Comparison of ENCODE assay signal across 9 mouse cellular contexts in the genomic region with DNA sequence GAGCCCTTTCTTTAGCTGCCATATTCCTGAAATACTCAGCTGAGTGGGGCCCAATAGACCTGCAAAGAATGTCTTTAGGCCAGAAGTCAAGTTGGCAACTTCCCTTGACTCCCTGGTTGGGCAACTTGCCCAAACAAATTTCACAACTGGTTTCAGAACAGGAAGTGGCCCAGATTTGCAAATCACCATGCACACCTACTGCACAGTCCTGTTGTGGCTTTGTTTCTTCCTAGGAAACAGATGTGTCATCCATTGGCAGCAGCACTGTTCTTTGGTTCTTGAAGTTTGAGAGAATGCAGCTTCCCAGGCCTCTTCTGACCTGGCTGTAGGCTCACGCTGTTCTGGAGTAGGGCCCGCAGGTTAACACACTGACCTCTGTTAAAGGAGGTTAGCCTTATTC. TPM values are rescaled to one million over a fixed set of nuclear protein-coding genes. Genes with fewer than 3 reads are reported as not detected.
DNase-seq lines count a peak whose midpoint lies in the region; ATAC-seq and TF ChIP-seq lines count a peak whose summit lies in the region.
"Had no signal": no experiment of that assay in that cellular context is flagged by ENCODE, and none has a peak within 500 bp of the region (broad histone marks: within the 10 kb centered on the region; RNA-seq: fewer than 3 reads in every experiment).

No protein-coding gene starts in this region.

- no peaks in the 10 kb centered on the region for H3K36me3 ChIP-seq in midbrain, embryonic 16.5 days (ENCODE audit: control insufficient read depth, insufficient read depth, low read length)
- no peaks in the 10 kb centered on the region for H3K36me3 ChIP-seq in hindbrain, embryonic 13.5 days

- H3K9ac ChIP-seq in midbrain, embryonic 16.5 days (ENCODE audit: low read depth, low read length): no peak overlapping the region
- H3K9ac ChIP-seq in hindbrain, embryonic 13.5 days: no peak overlapping the region

- 86% methylated on average over 2 of the region's 2 CpGs for WGBS in midbrain, embryonic 16.5 days
- WGBS in hindbrain, embryonic 13.5 days: 87% methylated on average over 2 of the region's 2 CpGs

- no peaks in the 10 kb centered on the region for H3K9me3 ChIP-seq in midbrain, embryonic 16.5 days (replicated peaks; ENCODE audit: control insufficient read depth, low read length, poor library complexity, severe bottlenecking)
- H3K9me3 ChIP-seq in hindbrain, embryonic 13.5 days: no peaks in the 10 kb centered on the region

- TF ChIP-seq CTCF in bone marrow macrophage, adult 2 months (IDR thresholded peaks at IDR 0.05; ENCODE audit: low read depth, low read length): no peak

- peak; percentile 66 for DNase-seq in layer of hippocampus, adult 9-11 months
- DNase-seq in layer of hippocampus, postnatal 25 days (ENCODE audit: extremely low spot score in 1 of 2, low spot score in 1 of 2): no peak
- DNase-seq in lung, adult 18-20 months: peak; percentile 85 to 91
- DNase-seq in spleen, postnatal 4 days (ENCODE audit: low spot score in 2 of 2): peak; percentile 61 to 72
- DNase-seq in yolk sac, embryonic 10.5 days (ENCODE audit: low spot score): no peak
- DNase-seq: thymus, postnatal 25 days had no signal

- TF ChIP-seq POLR2A in bone marrow macrophage, adult 2 months (IDR thresholded peaks at IDR 0.05; ENCODE audit: borderline replicate concordance, low read depth, low read length): no peak

- peaks cover 38% of the 10 kb centered on the region for H3K4me1 ChIP-seq in bone marrow macrophage, adult 2 months (ENCODE audit: control insufficient read depth, insufficient read depth, low read length)
- H3K4me1 ChIP-seq in midbrain, embryonic 16.5 days (ENCODE audit: control insufficient read depth, insufficient read depth, low read length): no peaks in the 10 kb centered on the region
- no peaks in the 10 kb centered on the region for H3K4me1 ChIP-seq in hindbrain, embryonic 13.5 days (replicated peaks)

- no peak overlapping the region for H3K4me3 ChIP-seq in bone marrow macrophage, adult 2 months (ENCODE audit: insufficient read depth, low read length)
- no peak overlapping the region for H3K4me3 ChIP-seq in midbrain, embryonic 16.5 days (ENCODE audit: low read depth, low read length)
- no peak overlapping the region for H3K4me3 ChIP-seq in hindbrain, embryonic 13.5 days

- H3K27ac ChIP-seq in bone marrow macrophage, adult 2 months (ENCODE audit: insufficient read depth, low read depth, low read length): peak overlapping the region; percentile 21
- no peak overlapping the region for H3K27ac ChIP-seq in midbrain, embryonic 16.5 days (ENCODE audit: low read length)
- no peak overlapping the region for H3K27ac ChIP-seq in hindbrain, embryonic 13.5 days

- no peak overlapping the region for H3K4me2 ChIP-seq in midbrain, embryonic 16.5 days (ENCODE audit: low read length)
- no peak overlapping the region for H3K4me2 ChIP-seq in hindbrain, embryonic 13.5 days

- no peak for ATAC-seq in midbrain, embryonic 16.5 days
- ATAC-seq in hindbrain, embryonic 13.5 days (ENCODE audit: low FRiP score): no peak

- H3K27me3 ChIP-seq in midbrain, embryonic 16.5 days (ENCODE audit: control insufficient read depth, insufficient read depth, low read depth, low read length): no peaks in the 10 kb centered on the region
- H3K27me3 ChIP-seq in hindbrain, embryonic 13.5 days: 0 out of 2 replicates have a peak, but pooled peaks cover 3% of the 10 kb centered on the region

RNA-seq across cellular contexts. Expression of gene Smap2, which starts 6.9 kb away (rescaled TPM):
- total RNA-seq in layer of hippocampus, postnatal 25 days (2021): 100 to 1,000 TPM; 156 to 157 TPM
- polyA plus RNA-seq in bone marrow macrophage, adult 2 months (2012; ENCODE audit: insufficient read depth, insufficient read length, missing spikeins): 137 and 139 TPM in 2 replicates
- 41.1 and 43.2 TPM in 2 replicates for polyA plus RNA-seq in midbrain, embryonic 16.5 days (2015; fragmentation: Nextera tagmentation; extraction: Ambion mirVana)
- 36.7 and 36.8 TPM in 2 replicates for polyA plus RNA-seq in hindbrain, embryonic 13.5 days (2015; fragmentation: Nextera tagmentation; extraction: Ambion mirVana)

RNA-seq across cellular contexts. Expression of gene Col9a2, which starts 15.2 kb away (rescaled TPM):
- total RNA-seq in layer of hippocampus, postnatal 25 days (2021): 1 to 10 TPM; 3.4 to 3.8 TPM
- polyA plus RNA-seq in bone marrow macrophage, adult 2 months (2012; ENCODE audit: insufficient read depth, insufficient read length, missing spikeins): not detected in 2 replicates
- 13.1 and 16.7 TPM in 2 replicates for polyA plus RNA-seq in midbrain, embryonic 16.5 days (2015; fragmentation: Nextera tagmentation; extraction: Ambion mirVana)
- 12.9 and 14.4 TPM in 2 replicates for polyA plus RNA-seq in hindbrain, embryonic 13.5 days (2015; fragmentation: Nextera tagmentation; extraction: Ambion mirVana)

Comparison
In these comparisons a context has a peak if more than half of its experiments do, and no peak if none do; other contexts are left out.
1. DNase-seq: peak in layer of hippocampus, adult 9-11 months (single experiment), lung, adult 18-20 months (2 of 2) and spleen, postnatal 4 days (2 of 2); none in layer of hippocampus, postnatal 25 days (0 of 2) and yolk sac, embryonic 10.5 days (single experiment).
2. RNA of gene Col9a2, which starts 15.2 kb away (polyA plus RNA-seq): 13.1 to 16.7 TPM in midbrain, embryonic 16.5 days and 12.9 to 14.4 TPM in hindbrain, embryonic 13.5 days; not detected in bone marrow macrophage, adult 2 months; every median in the first group is over 10 times any median in the second.